Mouse (Mus musculus): ENCODE results near the gene Lsm4.

DNA sequence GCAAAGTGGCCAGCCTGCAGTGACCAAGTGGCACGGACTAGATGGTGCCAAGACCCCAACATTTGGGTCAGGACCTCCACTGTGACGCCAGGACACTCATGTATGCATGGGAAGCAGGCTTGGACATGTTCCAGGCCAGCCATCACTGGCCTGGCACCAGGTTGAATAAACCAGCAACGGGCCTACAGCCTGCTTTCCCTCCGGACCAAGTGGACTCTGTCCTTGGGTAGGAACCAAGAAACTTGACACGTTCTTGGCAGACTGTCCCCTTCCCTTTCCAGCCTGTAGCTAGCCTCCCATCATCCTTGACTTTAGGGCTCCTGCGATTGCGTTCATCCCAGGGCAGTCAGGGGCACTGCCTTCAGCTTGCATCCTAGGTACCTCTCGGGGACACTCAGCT lies 14.5 kb downstream of the Lsm4 start:
- TF ChIP-seq CTCF (IDR thresholded peaks at IDR 0.05; ENCODE audit: low read depth, low read length) (no peak), TAL1 (conservative IDR thresholded peaks at IDR 0.05; ENCODE audit: low read depth, low read length) (no peak)
